Mouse (Mus musculus): ENCODE data around the gene Ccdc65. TPM values are rescaled to one million over a fixed set of nuclear protein-coding genes. Genes with fewer than 3 reads are reported as not detected.

Gene Ccdc65
- polyA plus RNA-seq, 1 experiment from 2014 or later, result not detected

DNA sequence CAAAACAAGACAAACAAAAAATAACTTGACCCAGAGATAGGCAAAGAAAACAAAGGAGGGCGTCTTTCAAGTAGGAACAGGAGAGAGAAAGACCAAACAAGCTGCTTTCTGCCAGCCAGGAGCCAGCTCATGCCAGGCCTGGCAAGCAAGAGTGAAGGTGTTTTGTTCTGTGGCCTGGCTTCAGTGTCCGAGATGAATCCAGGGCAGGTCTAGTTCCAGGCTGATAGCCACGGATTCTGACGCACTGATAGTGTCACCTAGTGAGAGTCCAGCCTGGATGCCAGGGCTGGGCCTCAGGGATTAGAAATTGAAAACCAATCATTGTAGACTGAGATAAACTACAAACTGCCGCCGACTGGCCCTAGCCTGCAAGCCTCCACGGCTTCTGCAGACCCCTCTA, 30.0 kb upstream of the Ccdc65 start:
- DNase-seq (no peak), ATAC-seq (no peak)
- no peaks in the 10 kb centered on the region for H3K9me3 ChIP-seq (ENCODE audit: low read length)
- H3K9ac ChIP-seq (replicated peaks), result no peak overlapping the region
- TF ChIP-seq EP300 (IDR thresholded peaks at IDR 0.05; ENCODE audit: low read depth) (no peak), CTCF (IDR thresholded peaks at IDR 0.05; ENCODE audit: low read depth) (no peak)
- no peak overlapping the region for H3K4me2 ChIP-seq (ENCODE audit: low read depth, low read length)
- H3K27me3 ChIP-seq (ENCODE audit: insufficient read depth, low read length), result peaks cover 40% of the 10 kb centered on the region
- no peak overlapping the region for H3K27ac ChIP-seq (ENCODE audit: low read depth)
- WGBS (ENCODE audit: insufficient replicate concordance), result 68% methylated on average over 7 of the region's 7 CpGs
- peaks cover 6% of the 10 kb centered on the region for H3K4me1 ChIP-seq (ENCODE audit: insufficient read depth)
- H3K36me3 ChIP-seq (replicated peaks; ENCODE audit: insufficient read depth, low read length), result no peaks in the 10 kb centered on the region
- no peak overlapping the region for H3K4me3 ChIP-seq (ENCODE audit: low read depth, low read length)

DNA sequence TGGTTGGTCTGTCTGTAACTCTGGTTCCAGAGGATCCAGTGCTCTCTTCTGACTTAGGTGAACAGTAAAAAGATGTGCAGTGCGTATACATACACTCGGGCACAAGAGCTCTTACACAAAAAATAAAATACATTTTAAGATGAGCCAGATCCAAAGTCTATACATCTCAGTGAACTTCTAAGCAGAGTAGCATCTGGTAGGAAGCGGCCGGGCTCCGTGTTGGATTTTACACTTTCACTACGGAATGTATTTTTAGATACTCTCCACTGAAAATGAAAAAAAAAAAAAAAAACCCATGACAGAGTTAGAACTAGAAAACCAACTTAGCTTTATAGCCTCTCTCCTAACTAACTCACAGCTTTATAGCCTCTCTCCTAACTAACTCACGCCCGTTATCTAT, 27.3 kb upstream of the Ccdc65 start:
- Histone ChIP-seq H3K4me1 (ENCODE audit: insufficient read depth) (peaks cover 6% of the 10 kb centered on the region), H3K27me3 (ENCODE audit: insufficient read depth, low read length) (peaks cover 21% of the 10 kb centered on the region), H3K4me3 (ENCODE audit: low read depth, low read length) (no peak overlapping the region), H3K27ac (ENCODE audit: low read depth) (no peak overlapping the region), H3K36me3 (replicated peaks; ENCODE audit: insufficient read depth, low read length) (no peaks in the 10 kb centered on the region), H3K9me3 (ENCODE audit: low read length) (no peaks in the 10 kb centered on the region), H3K4me2 (ENCODE audit: low read depth, low read length) (no peak overlapping the region), H3K9ac (replicated peaks) (no peak overlapping the region)
- DNase-seq (no peak), ATAC-seq (no peak)
- TF ChIP-seq EP300 (IDR thresholded peaks at IDR 0.05; ENCODE audit: low read depth) (no peak), CTCF (IDR thresholded peaks at IDR 0.05; ENCODE audit: low read depth) (no peak)
- WGBS (ENCODE audit: insufficient replicate concordance), result 83% methylated on average over 8 of the region's 8 CpGs

GRCm38 (mm10) chr15:98681633-98682032, 26.4 kb upstream of the Ccdc65 start:
- DNase-seq (no peak), ATAC-seq (no peak)
- H3K9me3 ChIP-seq (ENCODE audit: low read length), result no peaks in the 10 kb centered on the region
- TF ChIP-seq EP300 (IDR thresholded peaks at IDR 0.05; ENCODE audit: low read depth), result no peak
- TF ChIP-seq CTCF (IDR thresholded peaks at IDR 0.05; ENCODE audit: low read depth), result no peak
- H3K4me2 ChIP-seq (ENCODE audit: low read depth, low read length), result no peak overlapping the region
- peaks cover 11% of the 10 kb centered on the region for H3K27me3 ChIP-seq (ENCODE audit: insufficient read depth, low read length)
- no peak overlapping the region for H3K27ac ChIP-seq (ENCODE audit: low read depth)
- peaks cover 6% of the 10 kb centered on the region for H3K4me1 ChIP-seq (ENCODE audit: insufficient read depth)
- H3K4me3 ChIP-seq (ENCODE audit: low read depth, low read length), result no peak overlapping the region
- H3K36me3 ChIP-seq (replicated peaks; ENCODE audit: insufficient read depth, low read length), result no peaks in the 10 kb centered on the region
- H3K9ac ChIP-seq (replicated peaks), result no peak overlapping the region
- WGBS (ENCODE audit: insufficient replicate concordance), result 64% methylated on average over 7 of the region's 7 CpGs

GRCm38 (mm10) chr15:98683177-98683576, 24.8 kb upstream of the Ccdc65 start:
- H3K36me3 ChIP-seq (replicated peaks; ENCODE audit: insufficient read depth, low read length), result no peaks in the 10 kb centered on the region
- ATAC-seq, result peak; percentile 63
- no peak for DNase-seq
- H3K27me3 ChIP-seq (ENCODE audit: insufficient read depth, low read length), result 0 out of 2 replicates have a peak, but pooled peaks cover under 1% of the 10 kb centered on the region
- no peak for TF ChIP-seq CTCF (IDR thresholded peaks at IDR 0.05; ENCODE audit: low read depth)
- TF ChIP-seq EP300 (IDR thresholded peaks at IDR 0.05; ENCODE audit: low read depth), result no peak
- no peak overlapping the region for H3K4me2 ChIP-seq (ENCODE audit: low read depth, low read length)
- H3K4me1 ChIP-seq (ENCODE audit: insufficient read depth), result no peaks in the 10 kb centered on the region
- no peaks in the 10 kb centered on the region for H3K9me3 ChIP-seq (ENCODE audit: low read length)
- H3K4me3 ChIP-seq (ENCODE audit: low read depth, low read length), result no peak overlapping the region
- 43% methylated on average over 10 of the region's 10 CpGs for WGBS (ENCODE audit: insufficient replicate concordance)
- H3K27ac ChIP-seq (ENCODE audit: low read depth), result 0 out of 2 replicates have a peak overlapping the region, but pooled peaks have one; percentile 66
- no peak overlapping the region for H3K9ac ChIP-seq (replicated peaks)

GRCm38 (mm10) chr15:98683746-98684145, 24.3 kb upstream of the Ccdc65 start:
- H3K4me1 ChIP-seq (ENCODE audit: insufficient read depth), result no peaks in the 10 kb centered on the region
- no peak for TF ChIP-seq CTCF (IDR thresholded peaks at IDR 0.05; ENCODE audit: low read depth)
- TF ChIP-seq EP300 (IDR thresholded peaks at IDR 0.05; ENCODE audit: low read depth), result no peak
- no peak overlapping the region for H3K4me3 ChIP-seq (ENCODE audit: low read depth, low read length)
- H3K9me3 ChIP-seq (ENCODE audit: low read length), result no peaks in the 10 kb centered on the region
- H3K4me2 ChIP-seq (ENCODE audit: low read depth, low read length), result no peak overlapping the region
- WGBS (ENCODE audit: insufficient replicate concordance), result 33% methylated on average over 1 of the region's 1 CpGs
- no peak overlapping the region for H3K9ac ChIP-seq (replicated peaks)
- H3K27me3 ChIP-seq (ENCODE audit: insufficient read depth, low read length), result no peaks in the 10 kb centered on the region
- H3K36me3 ChIP-seq (replicated peaks; ENCODE audit: insufficient read depth, low read length), result no peaks in the 10 kb centered on the region
- DNase-seq (no peak), ATAC-seq (peak; percentile 27; the same call in 1 of the 2 replicates)
- peak overlapping the region; percentile 66 for H3K27ac ChIP-seq (ENCODE audit: low read depth)

GRCm38 (mm10) chr15:98685926-98686325, 22.1 kb upstream of the Ccdc65 start:
- DNase-seq (peak; percentile 44), ATAC-seq (no peak)
- TF ChIP-seq CTCF (IDR thresholded peaks at IDR 0.05; ENCODE audit: low read depth) (peak; percentile 34), EP300 (IDR thresholded peaks at IDR 0.05; ENCODE audit: low read depth) (no peak)
- no peaks in the 10 kb centered on the region for H3K27me3 ChIP-seq (ENCODE audit: insufficient read depth, low read length)
- no peaks in the 10 kb centered on the region for H3K36me3 ChIP-seq (replicated peaks; ENCODE audit: insufficient read depth, low read length)
- no peak overlapping the region for H3K27ac ChIP-seq (ENCODE audit: low read depth)
- no peaks in the 10 kb centered on the region for H3K9me3 ChIP-seq (ENCODE audit: low read length)
- no peaks in the 10 kb centered on the region for H3K4me1 ChIP-seq (ENCODE audit: insufficient read depth)
- WGBS (ENCODE audit: insufficient replicate concordance), result 74% methylated on average over 3 of the region's 3 CpGs
- H3K4me3 ChIP-seq (ENCODE audit: low read depth, low read length), result no peak overlapping the region
- no peak overlapping the region for H3K4me2 ChIP-seq (ENCODE audit: low read depth, low read length)
- no peak overlapping the region for H3K9ac ChIP-seq (replicated peaks)

DNA sequence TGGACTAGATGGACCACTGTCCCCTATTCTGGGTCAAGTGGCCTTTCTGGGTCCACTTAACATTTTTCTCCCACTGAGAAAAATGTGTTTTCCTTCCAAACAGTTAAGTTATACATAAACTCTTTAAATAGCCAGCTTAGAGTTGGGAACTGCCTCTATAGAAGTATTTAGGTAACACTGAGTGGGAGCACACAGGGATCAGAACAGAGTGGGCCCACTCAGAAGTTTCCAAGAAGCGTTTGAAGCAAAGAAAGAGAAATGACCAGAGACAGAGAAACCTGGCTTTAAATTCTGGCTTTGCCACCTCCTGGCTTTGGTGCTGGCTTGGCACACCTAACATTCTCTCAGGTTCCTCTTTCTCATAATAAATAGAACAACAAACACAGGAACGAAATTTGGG, 18.3 kb upstream of the Ccdc65 start:
- ATAC-seq (no peak), DNase-seq (no peak)
- no peaks in the 10 kb centered on the region for H3K36me3 ChIP-seq (replicated peaks; ENCODE audit: insufficient read depth, low read length)
- H3K9me3 ChIP-seq (ENCODE audit: low read length), result no peaks in the 10 kb centered on the region
- 73% methylated on average over 2 of the region's 2 CpGs for WGBS (ENCODE audit: insufficient replicate concordance)
- no peak overlapping the region for H3K4me3 ChIP-seq (ENCODE audit: low read depth, low read length)
- H3K4me2 ChIP-seq (ENCODE audit: low read depth, low read length), result no peak overlapping the region
- H3K9ac ChIP-seq (replicated peaks), result no peak overlapping the region
- H3K27me3 ChIP-seq (ENCODE audit: insufficient read depth, low read length), result no peaks in the 10 kb centered on the region
- H3K4me1 ChIP-seq (ENCODE audit: insufficient read depth), result peaks cover 5% of the 10 kb centered on the region; the same call in 1 of the 2 replicates
- TF ChIP-seq EP300 (IDR thresholded peaks at IDR 0.05; ENCODE audit: low read depth) (no peak), CTCF (IDR thresholded peaks at IDR 0.05; ENCODE audit: low read depth) (no peak)
- no peak overlapping the region for H3K27ac ChIP-seq (ENCODE audit: low read depth)

Measured in liver, postnatal 0 days (tissue).